Mouse (Mus musculus) heart, embryonic 11.5 days (tissue): Measurements from ENCODE around the gene Tnni3k. TPM values are rescaled to one million over a fixed set of nuclear protein-coding genes. Genes with fewer than 3 reads are reported as not detected.

Experiments used
- ATAC-seq: fragments of 200-750 bp; cut with Nextera tagmentation; replicated peaks from 2 replicates; pipeline ENCODE4 v1.8.0; 2017; ENCODE audit warnings: moderate library complexity; ENCODE audit not compliant: insufficient number of reproducible peaks, low FRiP score, low TSS enrichment
- H3K27ac ChIP-seq: fragments of 300-500 bp; sonication (generic); 2 replicates; pipeline ENCODE4 v1.5.1; 2014; ENCODE audit warnings: mild to moderate bottlenecking, low read depth, low read length
- H3K27me3 ChIP-seq: fragments of 300-500 bp; sonication (generic); 2 replicates; pipeline ENCODE4 v1.6.1; 2014; ENCODE audit warnings: mild to moderate bottlenecking, low read length, mixed read lengths; ENCODE audit not compliant: control insufficient read depth, insufficient read depth
- H3K36me3 ChIP-seq: fragments of 300-500 bp; sonication (generic); 2 replicates; pipeline ENCODE4 v1.6.1; 2014; ENCODE audit warnings: mild to moderate bottlenecking, low read length, moderate library complexity, mixed read lengths; ENCODE audit not compliant: control insufficient read depth, insufficient read depth
- H3K4me1 ChIP-seq: fragments of 300-500 bp; sonication (generic); 2 replicates; pipeline ENCODE4 v1.6.1; 2014; ENCODE audit warnings: low read length; ENCODE audit not compliant: control insufficient read depth, insufficient read depth
- H3K4me2 ChIP-seq: fragments of 300-500 bp; sonication (generic); 2 replicates; pipeline ENCODE4 v1.6.1; 2014; ENCODE audit warnings: mild to moderate bottlenecking, moderate library complexity
- H3K4me3 ChIP-seq: fragments of 300-500 bp; sonication (generic); 2 replicates; pipeline ENCODE4 v1.5.1; 2014; ENCODE audit warnings: low read depth, low read length
- H3K9ac ChIP-seq: fragments of 300-500 bp; sonication (generic); 2 replicates; pipeline ENCODE4 v1.6.1; 2014; ENCODE audit warnings: mild to moderate bottlenecking, low read depth, low read length, moderate library complexity
- H3K9me3 ChIP-seq: fragments of 300-500 bp; sonication (generic); replicated peaks from 2 replicates; pipeline ENCODE4 v1.6.1; 2016; ENCODE audit warnings: low read length; ENCODE audit not compliant: control insufficient read depth
- WGBS: fragments of 180-500 bp; shearing (Covaris S2); extraction: QIAGEN DNeasy Blood & Tissue Kit; methylation state at CpG from one replicate; pipeline ENCODE4 v1.1.7; 2014; ENCODE audit not compliant: insufficient replicate concordance; 5-methylcytosine and 5-hydroxymethylcytosine counted together
- polyA plus RNA-seq: library from polyadenylated mRNA; unstranded; fragments of >200 nt; fragmentation: Nextera tagmentation; extraction: Ambion mirVana; gene quantifications from 2 replicates; pipeline ENCODE4 v1.2.1, GENCODE M21; 2014

The Tnni3k gene
- polyA plus RNA-seq, 1 experiment from 2014 or later: 33.7 TPM

DNA sequence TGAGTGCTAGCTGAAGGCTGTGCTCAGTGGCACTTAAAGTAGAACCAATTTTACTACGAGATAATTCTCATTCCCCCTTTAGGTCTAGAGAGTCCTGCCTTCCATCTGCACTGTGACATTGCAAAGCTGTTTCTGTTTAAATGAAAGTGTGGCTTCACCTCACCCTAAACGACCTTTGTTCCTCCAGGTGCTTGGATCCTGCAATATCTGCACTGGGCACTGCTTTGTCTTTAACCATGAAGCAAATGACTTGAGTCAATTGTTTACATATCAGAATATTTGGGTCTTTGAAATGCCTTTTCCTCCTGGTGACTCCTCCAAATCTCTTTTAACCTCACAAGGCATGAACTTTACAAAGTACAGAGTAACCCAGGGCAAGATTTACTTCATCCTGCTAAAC is 175.7 kb downstream of the Tnni3k start:
- Histone ChIP-seq H3K9me3 (no peaks in the 10 kb centered on the region), H3K27ac (no peak overlapping the region), H3K4me3 (no peak overlapping the region), H3K9ac (no peak overlapping the region), H3K36me3 (no peaks in the 10 kb centered on the region), H3K4me2 (no peak overlapping the region), H3K27me3 (no peaks in the 10 kb centered on the region), H3K4me1 (peaks cover 18% of the 10 kb centered on the region)
- WGBS: 19% methylated on average over 2 of the region's 2 CpGs
- no peak for ATAC-seq

DNA sequence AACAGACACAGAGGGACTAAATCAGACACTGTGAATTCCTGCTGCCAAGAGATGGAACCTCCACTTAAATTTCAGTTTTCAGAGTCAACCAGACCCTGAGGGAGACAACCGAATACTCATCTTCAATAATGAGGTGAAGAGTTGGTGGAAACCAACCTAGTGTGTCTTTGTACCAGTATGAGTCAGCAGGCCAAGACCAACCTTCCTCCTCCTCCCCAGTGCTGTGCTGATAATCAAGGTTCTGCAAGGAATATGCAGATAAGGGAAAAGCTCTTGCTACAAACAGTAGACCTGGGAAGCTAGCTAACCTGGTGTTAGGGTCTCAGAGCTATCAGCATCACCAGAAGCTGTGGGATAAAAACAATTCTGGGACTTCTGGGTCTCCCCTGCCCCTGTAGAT is 176.1 kb downstream of the Tnni3k start:
- H3K4me2 ChIP-seq: no peak overlapping the region
- H3K36me3 ChIP-seq: no peaks in the 10 kb centered on the region
- no peak for ATAC-seq
- H3K9me3 ChIP-seq: no peaks in the 10 kb centered on the region
- no peak overlapping the region for H3K9ac ChIP-seq
- no peak overlapping the region for H3K4me3 ChIP-seq
- no peaks in the 10 kb centered on the region for H3K27me3 ChIP-seq
- no peak overlapping the region for H3K27ac ChIP-seq
- peaks cover 18% of the 10 kb centered on the region for H3K4me1 ChIP-seq
- 50% methylated on average over 1 of the region's 1 CpGs for WGBS

DNA sequence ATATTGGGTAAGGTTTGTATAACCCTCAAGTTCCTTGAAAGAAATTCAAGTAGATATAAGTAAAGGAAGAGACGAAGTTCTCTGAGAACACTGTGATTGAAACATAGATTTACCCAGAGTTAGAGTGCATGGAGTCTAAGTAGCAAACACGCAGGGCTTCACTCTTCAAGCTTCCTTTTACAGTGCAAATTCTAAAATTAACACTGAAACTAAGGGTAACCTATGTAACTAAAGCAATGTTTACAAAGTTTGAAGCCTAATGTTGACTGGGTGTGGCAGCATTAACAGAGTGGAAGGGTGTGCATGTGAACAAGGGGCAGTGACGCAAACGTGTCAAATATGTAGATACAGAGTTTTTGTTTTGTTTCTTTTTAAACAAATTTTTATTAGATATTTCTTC is 186.4 kb downstream of the Tnni3k start:
- Histone ChIP-seq H3K4me1 (no peaks in the 10 kb centered on the region), H3K27ac (no peak overlapping the region), H3K36me3 (no peaks in the 10 kb centered on the region), H3K9ac (no peak overlapping the region), H3K27me3 (no peaks in the 10 kb centered on the region), H3K4me3 (no peak overlapping the region), H3K4me2 (no peak overlapping the region), H3K9me3 (no peaks in the 10 kb centered on the region)
- WGBS: 90% methylated on average over 4 of the region's 4 CpGs
- no peak for ATAC-seq

DNA sequence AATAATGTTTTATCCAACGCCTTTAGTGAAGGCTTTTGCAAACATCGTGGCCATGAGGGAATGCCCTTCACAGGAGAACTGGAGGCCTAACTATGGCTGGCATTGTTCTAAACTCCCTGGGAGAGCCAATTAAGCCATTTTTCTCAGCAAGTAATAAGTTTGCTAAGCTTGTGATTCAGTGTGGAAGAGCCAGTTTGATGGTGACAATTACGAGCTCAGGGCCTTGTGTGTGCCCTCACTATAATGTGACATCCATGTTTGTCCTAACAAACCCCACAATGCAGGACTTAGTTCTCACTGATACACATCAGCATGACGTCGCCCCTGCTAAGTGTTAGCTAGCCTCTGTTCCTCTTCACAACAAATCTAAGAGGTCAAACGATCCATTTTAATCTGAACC is 193.3 kb downstream of the Tnni3k start:
- H3K27ac ChIP-seq: no peak overlapping the region
- no peak overlapping the region for H3K4me2 ChIP-seq
- no peaks in the 10 kb centered on the region for H3K27me3 ChIP-seq
- no peak overlapping the region for H3K9ac ChIP-seq
- no peaks in the 10 kb centered on the region for H3K36me3 ChIP-seq
- H3K4me3 ChIP-seq: no peak overlapping the region
- 78% methylated on average over 6 of the region's 6 CpGs for WGBS
- no peaks in the 10 kb centered on the region for H3K4me1 ChIP-seq
- no peak for ATAC-seq
- H3K9me3 ChIP-seq: no peaks in the 10 kb centered on the region

DNA sequence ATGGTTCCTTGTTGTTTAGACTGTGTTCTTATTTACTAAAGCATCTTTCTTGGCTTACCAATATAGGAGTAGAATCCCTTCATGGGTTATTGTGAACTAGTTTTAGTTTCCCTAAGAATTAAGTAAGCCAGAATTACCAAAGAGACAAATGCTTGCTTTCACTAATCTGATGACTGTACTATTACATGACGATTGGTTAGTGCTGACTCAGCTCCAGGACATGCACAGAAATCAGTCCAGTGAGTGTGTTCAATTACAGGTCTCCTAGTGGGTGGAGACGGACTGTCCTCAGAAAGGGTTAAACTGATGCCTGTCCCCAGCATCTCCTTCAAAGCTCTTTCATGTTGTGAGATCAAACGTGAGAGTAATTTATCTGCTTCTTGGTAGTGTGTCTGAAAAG is 195.5 kb downstream of the Tnni3k start:
- 49% methylated on average over 3 of the region's 3 CpGs for WGBS
- Histone ChIP-seq H3K27ac (no peak overlapping the region), H3K9me3 (no peaks in the 10 kb centered on the region), H3K4me3 (no peak overlapping the region), H3K9ac (no peak overlapping the region), H3K4me2 (no peak overlapping the region), H3K36me3 (no peaks in the 10 kb centered on the region), H3K4me1 (no peaks in the 10 kb centered on the region), H3K27me3 (no peaks in the 10 kb centered on the region)
- no peak for ATAC-seq

DNA sequence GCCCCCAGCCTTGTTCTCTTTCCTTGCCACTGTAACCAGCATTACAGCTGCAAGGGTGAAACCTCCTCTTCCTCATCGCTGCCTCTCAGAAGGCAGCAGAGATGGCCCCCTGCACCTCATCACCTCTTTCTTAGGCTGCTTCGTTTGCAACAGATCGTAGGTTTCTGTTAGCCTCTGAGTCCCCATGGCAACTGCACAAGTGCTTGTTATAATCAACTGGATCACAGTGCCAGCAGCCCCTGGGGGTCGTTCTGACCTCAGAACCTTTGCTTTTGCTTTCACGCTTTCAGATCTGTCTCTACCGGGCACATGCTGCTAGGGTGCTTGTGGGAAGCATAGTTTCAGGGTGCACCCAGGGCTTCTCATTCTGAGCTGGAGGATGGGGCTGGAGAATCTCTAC is 201.9 kb downstream of the Tnni3k start:
- 33% methylated on average over 6 of the region's 6 CpGs for WGBS
- Histone ChIP-seq H3K36me3 (no peaks in the 10 kb centered on the region), H3K9ac (no peak overlapping the region), H3K27me3 (no peaks in the 10 kb centered on the region), H3K4me1 (0 out of 2 replicates have a peak, but pooled peaks cover 5% of the 10 kb centered on the region), H3K4me2 (no peak overlapping the region), H3K9me3 (no peaks in the 10 kb centered on the region), H3K4me3 (no peak overlapping the region), H3K27ac (no peak overlapping the region)
- no peak for ATAC-seq

DNA sequence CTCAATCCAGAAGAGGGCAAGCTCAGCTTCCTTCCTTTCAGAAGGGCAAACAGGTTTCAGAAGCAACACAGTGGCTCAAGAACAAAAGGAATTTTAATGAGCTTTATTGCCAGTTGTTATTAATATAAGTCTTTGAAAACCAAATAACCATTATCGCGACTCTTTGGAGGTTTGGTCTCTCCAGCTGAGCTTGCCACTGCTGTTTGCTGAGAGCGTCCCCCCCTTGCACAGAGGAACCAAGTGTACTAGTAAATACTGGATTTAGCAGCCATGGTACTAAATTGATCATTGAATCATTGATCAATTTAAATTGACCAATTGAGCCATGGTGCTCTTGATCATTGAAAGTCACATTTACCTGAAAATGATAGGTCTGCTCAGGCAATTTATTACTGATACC is 202.9 kb downstream of the Tnni3k start:
- no peak overlapping the region for H3K27ac ChIP-seq

DNA sequence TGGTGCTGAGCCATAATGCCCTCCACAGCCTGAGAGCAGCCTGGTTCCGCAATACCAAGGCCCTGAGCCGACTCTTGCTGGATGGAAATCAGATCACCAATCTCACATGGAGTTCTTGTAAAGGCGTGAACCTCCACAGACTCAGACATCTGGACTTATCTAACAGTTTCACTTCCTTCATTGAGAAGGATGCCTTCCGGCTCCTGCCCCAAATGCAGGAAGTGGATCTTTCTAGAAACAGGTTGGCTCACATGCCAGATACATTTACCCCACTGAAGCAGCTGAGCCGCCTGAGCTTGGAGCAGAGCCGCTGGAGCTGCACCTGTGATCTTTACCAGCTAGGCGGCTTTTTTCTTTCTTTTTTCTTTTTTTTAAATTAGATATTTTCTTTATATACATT is 213.0 kb downstream of the Tnni3k start:
- Histone ChIP-seq H3K4me1 (no peaks in the 10 kb centered on the region), H3K9ac (no peak overlapping the region), H3K36me3 (no peaks in the 10 kb centered on the region), H3K4me2 (no peak overlapping the region), H3K4me3 (no peak overlapping the region), H3K9me3 (no peaks in the 10 kb centered on the region), H3K27me3 (no peaks in the 10 kb centered on the region), H3K27ac (no peak overlapping the region)
- ATAC-seq: no peak
- WGBS: 83% methylated on average over 7 of the region's 7 CpGs

More for the DNA sequence above, 202.9 kb downstream of the Tnni3k start:
- no peak overlapping the region for H3K4me3 ChIP-seq
- WGBS: 79% methylated on average over 3 of the region's 3 CpGs
- H3K36me3 ChIP-seq: no peaks in the 10 kb centered on the region
- no peak overlapping the region for H3K4me2 ChIP-seq
- 0 out of 2 replicates have a peak, but pooled peaks cover 5% of the 10 kb centered on the region for H3K4me1 ChIP-seq
- no peaks in the 10 kb centered on the region for H3K27me3 ChIP-seq
- H3K9me3 ChIP-seq: no peaks in the 10 kb centered on the region
- no peak overlapping the region for H3K9ac ChIP-seq
- ATAC-seq: no peak

DNA sequence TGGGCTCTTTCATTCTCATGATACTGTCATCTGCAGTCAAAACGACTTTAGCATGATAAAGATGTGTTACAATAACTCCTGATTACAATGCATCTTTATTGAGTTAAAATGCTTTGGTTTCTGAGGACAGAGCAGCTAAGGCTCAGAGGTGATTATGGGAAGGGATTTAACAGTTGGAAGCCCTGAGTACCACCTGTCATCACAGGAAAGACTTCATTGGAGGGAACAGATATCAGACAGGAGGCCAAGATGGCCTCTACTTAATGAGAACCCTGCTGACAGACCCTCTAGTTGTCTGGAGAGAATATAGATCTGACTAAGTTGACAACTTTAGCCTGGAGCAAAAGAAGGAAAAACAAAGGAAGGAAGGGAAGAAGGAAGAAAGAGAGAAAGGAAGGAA is 214.1 kb downstream of the Tnni3k start:
- H3K27me3 ChIP-seq: no peaks in the 10 kb centered on the region
- no peak overlapping the region for H3K27ac ChIP-seq
- no peak overlapping the region for H3K4me2 ChIP-seq
- no peak overlapping the region for H3K9ac ChIP-seq
- 46% methylated on average over 1 of the region's 1 CpGs for WGBS
- H3K4me3 ChIP-seq: no peak overlapping the region
- no peaks in the 10 kb centered on the region for H3K9me3 ChIP-seq
- H3K4me1 ChIP-seq: no peaks in the 10 kb centered on the region
- H3K36me3 ChIP-seq: no peaks in the 10 kb centered on the region
- no peak for ATAC-seq
